Mouse (Mus musculus) cortical plate, adult 2 months (tissue): ENCODE results near the gene Etfrf1.

Experiments
- CTCF ChIP-seq: fragments of 200-500 bp; IDR thresholded peaks from 2 replicates; pipeline ENCODE4 v1.5.1; 2011; ENCODE audit warnings: mild to moderate bottlenecking, control low read depth, low read length; ENCODE audit not compliant: insufficient read depth; ENCODE audit errors: extremely low read depth
- POLR2A ChIP-seq: fragments of 200-500 bp; IDR thresholded peaks from 2 replicates; pipeline ENCODE4 v1.6.1; 2011; ENCODE audit warnings: mild to moderate bottlenecking, low read length, control low read depth; ENCODE audit not compliant: insufficient read depth; ENCODE audit errors: extremely low read depth

- no peak for TF ChIP-seq CTCF
- TF ChIP-seq POLR2A: no peak
These were observed 17.5 kb upstream of the Etfrf1 start for GRCm38 (mm10) chr6:145193446-145193845.
